Mouse (Mus musculus): ENCODE results near the gene Bicdl1. TPM values are rescaled to one million over a fixed set of nuclear protein-coding genes. Genes with fewer than 3 reads are reported as not detected.

The Bicdl1 gene
- 7.7 and 7.8 TPM in 2 replicates for polyA plus RNA-seq (2015; fragmentation: Nextera tagmentation; extraction: Ambion mirVana)

DNA sequence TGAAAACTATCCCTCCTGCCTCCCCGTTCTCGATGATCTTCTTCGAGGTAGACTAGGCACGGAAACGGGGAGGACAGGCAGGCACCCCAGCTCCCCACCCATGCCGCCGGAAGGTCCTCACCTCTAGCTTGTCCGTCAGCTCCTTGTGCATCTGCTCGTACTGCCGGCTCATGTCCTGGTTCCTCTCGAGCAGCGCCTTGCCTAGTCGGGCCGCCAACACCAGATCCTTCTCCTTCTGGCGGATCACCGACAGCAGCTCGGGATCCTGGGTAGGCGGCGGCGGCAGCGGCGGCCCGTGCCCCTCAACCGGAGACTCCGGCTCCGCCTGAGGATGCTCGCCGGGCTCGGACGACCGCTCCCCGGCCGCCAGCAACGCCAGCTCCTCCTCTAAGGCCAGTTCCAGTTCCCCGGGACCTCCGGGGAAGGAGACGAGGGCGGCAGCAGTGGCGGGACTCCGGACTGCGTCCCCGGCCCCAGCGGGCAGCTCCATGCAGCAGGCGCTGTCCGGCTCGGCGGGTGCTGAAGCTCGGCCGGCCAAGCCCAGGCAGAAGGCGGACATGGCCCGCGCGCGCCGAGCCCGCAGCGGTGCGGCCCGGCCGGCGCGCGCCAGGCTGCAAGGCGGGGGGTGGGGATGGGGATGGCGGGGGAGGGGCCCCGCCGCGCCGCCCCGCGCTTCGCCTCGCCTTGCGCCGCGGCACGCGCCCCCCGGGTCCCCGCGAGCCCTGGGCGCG, at the start of gene Bicdl1:
Bicdl1 (minus strand) TSS at position 621 of the 731 bp plus-strand sequence.
- Histone ChIP-seq H3K27ac (replicated peaks) (no peak within 1 kb of the TSS), H3K4me3 (peak within 1 kb of the TSS; percentile 69), H3K9me3 (no peaks in the 10 kb centered on the region), H3K27me3 (replicated peaks) (peaks cover 45% of the 10 kb centered on the region), H3K9ac (peak within 1 kb of the TSS; percentile 63), H3K36me3 (no peaks in the 10 kb centered on the region), H3K4me1 (peaks cover 15% of the 10 kb centered on the region), H3K4me2 (peak within 1 kb of the TSS; percentile 99)
- 1% methylated on average over 61 of the region's 83 CpGs for WGBS
- ATAC-seq (ENCODE audit: extremely low read depth, insufficient number of reproducible peaks, low FRiP score, low TSS enrichment) = 0 out of 2 replicates have a peak, but pooled peaks have one; percentile 48

DNA sequence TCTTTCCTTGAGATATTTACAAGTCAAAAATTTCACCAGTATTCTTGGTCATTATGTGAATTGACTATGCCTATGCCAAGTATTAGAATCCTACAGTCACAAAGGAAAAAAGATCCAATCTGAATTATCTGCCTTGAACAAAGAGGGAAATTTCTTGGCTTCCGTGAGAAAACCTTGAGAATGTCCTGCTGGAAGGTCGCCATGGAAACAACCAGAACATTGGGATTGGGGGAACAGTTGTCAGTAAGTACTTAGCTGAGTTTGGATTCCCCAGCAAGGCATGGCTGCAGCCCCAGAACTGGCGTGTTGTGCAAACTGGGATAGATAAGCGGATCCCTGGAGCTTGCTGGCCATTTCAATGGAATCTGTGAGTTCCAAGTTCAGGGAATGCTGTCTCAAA, 45.5 kb upstream of the Bicdl1 start:
- H3K4me3 ChIP-seq = no peak overlapping the region
- H3K4me1 ChIP-seq = 0 out of 2 replicates have a peak, but pooled peaks cover under 1% of the 10 kb centered on the region
- no peaks in the 10 kb centered on the region for H3K27me3 ChIP-seq (replicated peaks)
- H3K9me3 ChIP-seq = no peaks in the 10 kb centered on the region
- WGBS = 50% methylated on average over 4 of the region's 4 CpGs
- no peak overlapping the region for H3K27ac ChIP-seq (replicated peaks)
- no peak overlapping the region for H3K4me2 ChIP-seq
- no peak overlapping the region for H3K9ac ChIP-seq
- ATAC-seq (ENCODE audit: extremely low read depth, insufficient number of reproducible peaks, low FRiP score, low TSS enrichment) = no peak
- H3K36me3 ChIP-seq = no peaks in the 10 kb centered on the region

DNA sequence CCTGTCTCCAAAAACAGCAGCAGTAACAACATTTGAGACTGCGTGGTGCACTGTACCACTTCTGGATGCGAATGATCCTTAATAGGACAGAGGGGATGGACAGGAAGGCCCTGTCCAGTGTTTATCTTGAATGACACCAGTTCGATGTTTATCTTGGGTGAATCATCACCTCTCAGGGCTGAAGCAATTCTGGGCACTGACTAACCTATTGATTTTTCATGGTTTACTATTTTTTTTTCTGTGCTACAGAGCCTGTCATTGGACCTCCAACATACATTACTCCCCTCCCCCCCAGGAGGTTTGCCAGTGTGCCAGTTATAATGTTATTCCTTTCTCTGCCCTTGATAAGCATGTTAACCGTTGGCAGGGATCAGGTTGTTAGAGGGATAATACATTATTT, 43.9 kb upstream of the Bicdl1 start:
- 57% methylated on average over 4 of the region's 4 CpGs for WGBS
- no peak for ATAC-seq (ENCODE audit: extremely low read depth, insufficient number of reproducible peaks, low FRiP score, low TSS enrichment)

DNA sequence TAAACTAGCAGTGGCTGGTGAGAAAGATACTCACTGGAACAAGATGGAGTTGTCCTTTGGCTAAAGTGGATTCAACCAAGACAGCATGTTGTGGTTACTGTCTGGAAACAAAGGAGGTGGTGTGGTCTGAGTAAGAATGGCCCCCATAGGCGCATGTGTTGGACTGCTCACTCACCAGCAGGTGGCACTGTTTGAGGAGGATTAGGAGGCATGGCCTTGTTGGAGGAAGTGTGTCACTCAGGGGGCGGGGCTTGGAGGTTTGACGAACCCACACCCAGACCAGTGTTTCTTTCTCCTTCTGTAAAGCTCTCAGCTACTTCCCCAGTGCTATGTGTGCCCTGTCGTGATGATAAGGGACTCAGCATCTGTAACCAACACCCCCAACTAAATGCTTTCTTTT, 38.6 kb upstream of the Bicdl1 start:
- Histone ChIP-seq H3K9ac (no peak overlapping the region), H3K36me3 (no peaks in the 10 kb centered on the region), H3K9me3 (0 out of 2 replicates have a peak, but pooled peaks cover 4% of the 10 kb centered on the region), H3K27ac (replicated peaks) (no peak overlapping the region), H3K27me3 (replicated peaks) (no peaks in the 10 kb centered on the region), H3K4me3 (no peak overlapping the region), H3K4me1 (0 out of 2 replicates have a peak, but pooled peaks cover 2% of the 10 kb centered on the region), H3K4me2 (no peak overlapping the region)
- ATAC-seq (ENCODE audit: extremely low read depth, insufficient number of reproducible peaks, low FRiP score, low TSS enrichment) = no peak
- 81% methylated on average over 4 of the region's 4 CpGs for WGBS

More for the DNA sequence above, 43.9 kb upstream of the Bicdl1 start:
- no peaks in the 10 kb centered on the region for H3K36me3 ChIP-seq
- no peak overlapping the region for H3K4me3 ChIP-seq
- no peak overlapping the region for H3K9ac ChIP-seq
- no peaks in the 10 kb centered on the region for H3K9me3 ChIP-seq
- H3K4me1 ChIP-seq = 0 out of 2 replicates have a peak, but pooled peaks cover 2% of the 10 kb centered on the region
- H3K27me3 ChIP-seq (replicated peaks) = no peaks in the 10 kb centered on the region
- no peak overlapping the region for H3K4me2 ChIP-seq
- H3K27ac ChIP-seq (replicated peaks) = no peak overlapping the region

DNA sequence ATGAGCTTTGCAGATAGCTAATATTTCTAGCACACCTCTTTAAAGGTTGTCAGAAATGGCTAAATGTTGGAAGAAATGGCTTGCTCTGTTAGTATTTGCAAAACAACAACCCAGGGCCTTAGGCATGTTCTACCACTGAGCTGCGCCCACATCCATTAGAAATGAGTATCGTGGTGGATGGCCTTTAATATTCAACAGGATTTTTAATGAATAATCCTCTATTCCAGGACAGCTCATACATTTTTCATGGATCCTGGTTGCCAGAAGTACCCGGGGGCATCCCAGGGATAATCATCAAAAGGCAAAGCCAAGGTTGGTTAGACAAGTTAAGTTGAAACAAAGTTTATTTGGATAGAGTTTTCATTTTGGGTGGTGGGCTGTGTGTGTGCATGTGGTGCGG, 37.7 kb upstream of the Bicdl1 start:
- H3K27ac ChIP-seq (replicated peaks) = no peak overlapping the region
- H3K27me3 ChIP-seq (replicated peaks) = no peaks in the 10 kb centered on the region
- ATAC-seq (ENCODE audit: extremely low read depth, insufficient number of reproducible peaks, low FRiP score, low TSS enrichment) = no peak
- H3K4me3 ChIP-seq = no peak overlapping the region
- H3K4me2 ChIP-seq = no peak overlapping the region
- H3K36me3 ChIP-seq = no peaks in the 10 kb centered on the region
- WGBS = 83% methylated on average over 4 of the region's 4 CpGs
- H3K4me1 ChIP-seq = 0 out of 2 replicates have a peak, but pooled peaks cover 2% of the 10 kb centered on the region
- no peak overlapping the region for H3K9ac ChIP-seq
- 0 out of 2 replicates have a peak, but pooled peaks cover 4% of the 10 kb centered on the region for H3K9me3 ChIP-seq

DNA sequence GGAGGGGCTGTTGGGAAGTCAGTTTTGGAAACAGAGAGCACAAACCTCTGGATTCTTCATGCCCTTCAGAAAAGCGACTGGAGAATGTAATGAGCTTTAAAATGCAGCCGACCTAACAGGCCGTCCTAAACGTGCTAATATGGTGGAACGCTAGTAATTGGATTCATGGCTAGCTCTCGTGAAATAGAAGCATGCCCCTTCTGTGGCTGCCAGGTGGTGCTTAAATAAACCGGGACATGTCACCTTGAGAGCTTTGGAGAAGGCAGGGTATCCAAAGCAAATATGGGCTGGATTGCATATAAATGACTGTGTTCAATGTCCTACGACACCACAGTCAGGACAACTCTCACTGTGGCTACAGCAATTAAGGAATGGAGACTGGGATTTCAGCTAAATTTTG, 35.4 kb upstream of the Bicdl1 start:
- WGBS = 70% methylated on average over 8 of the region's 8 CpGs
- no peaks in the 10 kb centered on the region for H3K27me3 ChIP-seq (replicated peaks)
- H3K9ac ChIP-seq = no peak overlapping the region
- no peak overlapping the region for H3K27ac ChIP-seq (replicated peaks)
- H3K36me3 ChIP-seq = no peaks in the 10 kb centered on the region
- H3K4me2 ChIP-seq = no peak overlapping the region
- H3K4me1 ChIP-seq = 0 out of 2 replicates have a peak, but pooled peaks cover under 1% of the 10 kb centered on the region
- ATAC-seq (ENCODE audit: extremely low read depth, insufficient number of reproducible peaks, low FRiP score, low TSS enrichment) = no peak
- 0 out of 2 replicates have a peak, but pooled peaks cover 4% of the 10 kb centered on the region for H3K9me3 ChIP-seq
- H3K4me3 ChIP-seq = no peak overlapping the region

DNA sequence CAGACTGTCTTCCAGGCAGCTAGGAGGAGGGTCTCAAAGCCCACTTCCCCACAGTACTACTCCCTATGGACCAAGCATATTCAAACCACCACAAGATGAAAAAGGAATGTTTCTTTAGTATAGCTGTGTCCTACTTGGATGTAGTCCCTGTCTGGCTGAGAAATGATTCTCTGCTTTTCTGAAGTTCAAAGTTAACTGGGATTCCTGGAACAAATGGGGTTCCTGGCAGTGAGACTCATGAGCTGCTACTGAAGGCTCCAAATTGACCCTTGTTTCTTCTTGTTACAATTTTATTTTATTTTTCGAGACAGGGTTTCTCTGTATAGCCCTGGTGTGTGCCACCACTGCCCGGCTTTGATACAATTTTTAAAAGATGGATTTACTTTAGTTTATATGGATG, 32.6 kb upstream of the Bicdl1 start:
- WGBS = 70% methylated on average over 2 of the region's 2 CpGs
- no peaks in the 10 kb centered on the region for H3K36me3 ChIP-seq
- H3K9me3 ChIP-seq = no peaks in the 10 kb centered on the region
- no peak overlapping the region for H3K4me3 ChIP-seq
- no peak for ATAC-seq (ENCODE audit: extremely low read depth, insufficient number of reproducible peaks, low FRiP score, low TSS enrichment)
- H3K27ac ChIP-seq (replicated peaks) = no peak overlapping the region
- H3K9ac ChIP-seq = no peak overlapping the region
- 0 out of 2 replicates have a peak, but pooled peaks cover 4% of the 10 kb centered on the region for H3K27me3 ChIP-seq (replicated peaks)
- no peaks in the 10 kb centered on the region for H3K4me1 ChIP-seq
- no peak overlapping the region for H3K4me2 ChIP-seq

DNA sequence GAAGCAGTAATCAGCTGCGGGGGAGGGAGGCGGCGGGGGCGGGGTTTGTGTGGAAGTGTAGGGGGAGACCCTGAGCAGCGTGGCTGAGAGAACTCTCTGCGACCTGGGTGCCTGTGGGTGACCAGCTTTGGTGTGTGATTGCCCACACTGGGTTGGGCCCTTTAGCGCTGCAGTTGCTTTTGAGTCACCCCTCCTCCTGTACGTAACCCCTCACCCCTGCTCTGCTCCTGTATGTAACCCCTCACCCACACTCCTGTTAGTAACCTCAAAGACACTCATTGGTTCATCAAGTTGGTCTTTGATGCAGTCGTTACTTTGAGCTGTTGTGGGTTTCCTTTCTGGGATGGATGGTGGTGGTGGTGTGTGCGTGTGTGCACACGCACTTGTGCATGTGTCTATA, 29.5 kb upstream of the Bicdl1 start:
- Histone ChIP-seq H3K9ac (no peak overlapping the region), H3K4me1 (no peaks in the 10 kb centered on the region), H3K36me3 (no peaks in the 10 kb centered on the region), H3K27me3 (replicated peaks) (0 out of 2 replicates have a peak, but pooled peaks cover 4% of the 10 kb centered on the region), H3K27ac (replicated peaks) (no peak overlapping the region), H3K4me2 (no peak overlapping the region), H3K4me3 (no peak overlapping the region), H3K9me3 (no peaks in the 10 kb centered on the region; the same call in 1 of the 2 replicates)
- ATAC-seq (ENCODE audit: extremely low read depth, insufficient number of reproducible peaks, low FRiP score, low TSS enrichment) = no peak
- WGBS = 55% methylated on average over 11 of the region's 11 CpGs

DNA sequence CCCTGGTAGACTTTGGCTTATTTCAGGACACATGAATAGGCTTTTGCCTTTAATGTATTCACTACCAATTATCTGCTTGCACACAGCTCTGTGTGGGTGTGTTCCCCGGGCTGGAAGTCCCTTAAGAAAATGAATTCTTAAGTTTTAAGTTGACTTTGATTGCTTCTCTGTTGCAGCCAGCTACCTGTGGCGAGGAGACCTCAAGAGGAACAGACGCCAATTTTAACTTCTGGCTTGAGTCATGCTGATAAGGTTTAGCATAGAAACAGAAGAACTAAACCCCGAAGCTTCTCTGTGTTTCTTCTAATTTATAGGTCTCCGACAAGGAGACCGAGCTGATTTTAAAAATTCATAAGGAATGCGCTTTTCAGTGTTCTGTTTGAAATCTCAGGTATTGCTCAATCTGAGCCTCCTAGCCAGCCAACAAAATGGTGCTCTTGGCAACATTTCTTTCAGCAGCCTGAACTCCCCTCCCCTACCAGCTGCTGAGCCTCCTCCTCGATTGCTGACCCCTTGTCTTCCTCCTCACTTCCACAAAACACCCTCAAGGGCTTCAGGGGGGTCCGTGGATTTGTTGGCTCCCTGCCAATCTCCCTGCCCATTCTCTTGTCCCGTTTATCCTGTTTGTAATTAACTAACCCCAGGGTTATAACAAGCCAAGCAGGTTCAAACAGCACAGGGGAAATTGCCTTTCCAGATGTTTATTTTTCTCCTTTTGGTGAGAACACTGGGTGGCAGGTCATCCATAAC, 27.2 kb upstream of the Bicdl1 start:
- WGBS = 39% methylated on average over 10 of the region's 10 CpGs
- H3K27ac ChIP-seq (replicated peaks) = no peak overlapping the region
- H3K27me3 ChIP-seq (replicated peaks) = 0 out of 2 replicates have a peak, but pooled peaks cover 4% of the 10 kb centered on the region
- no peaks in the 10 kb centered on the region; the same call in 1 of the 2 replicates for H3K9me3 ChIP-seq
- H3K4me2 ChIP-seq = no peak overlapping the region
- no peaks in the 10 kb centered on the region for H3K4me1 ChIP-seq
- H3K36me3 ChIP-seq = no peaks in the 10 kb centered on the region
- no peak overlapping the region for H3K4me3 ChIP-seq
- ATAC-seq (ENCODE audit: extremely low read depth, insufficient number of reproducible peaks, low FRiP score, low TSS enrichment) = no peak
- H3K9ac ChIP-seq = no peak overlapping the region

DNA sequence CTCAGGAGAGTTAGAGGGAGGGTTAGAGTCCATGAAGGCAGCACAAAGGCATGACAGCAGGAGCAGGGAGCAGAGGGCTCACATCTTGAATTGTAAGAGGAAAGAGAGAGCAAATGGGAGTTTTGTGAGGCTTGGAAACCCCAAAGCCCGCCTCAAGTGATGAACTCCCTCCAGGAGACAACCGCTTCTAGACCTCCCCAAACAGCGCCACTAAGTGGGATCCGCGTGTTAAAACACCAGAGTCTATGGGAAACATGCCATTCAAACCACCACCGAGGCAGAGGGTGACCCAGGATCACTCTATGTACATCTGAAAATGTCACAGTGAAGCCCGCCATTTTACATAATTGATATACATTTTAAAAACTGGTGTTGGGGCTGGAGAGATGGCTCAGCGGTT, 26.1 kb upstream of the Bicdl1 start:
- ATAC-seq (ENCODE audit: extremely low read depth, insufficient number of reproducible peaks, low FRiP score, low TSS enrichment) = no peak
- 0 out of 2 replicates have a peak, but pooled peaks cover 4% of the 10 kb centered on the region for H3K27me3 ChIP-seq (replicated peaks)
- H3K4me2 ChIP-seq = no peak overlapping the region
- no peak overlapping the region for H3K27ac ChIP-seq (replicated peaks)
- no peak overlapping the region for H3K4me3 ChIP-seq
- H3K9me3 ChIP-seq = no peaks in the 10 kb centered on the region; the same call in 1 of the 2 replicates
- H3K9ac ChIP-seq = no peak overlapping the region
- no peaks in the 10 kb centered on the region for H3K4me1 ChIP-seq
- WGBS = 70% methylated on average over 8 of the region's 8 CpGs
- H3K36me3 ChIP-seq = no peaks in the 10 kb centered on the region

DNA sequence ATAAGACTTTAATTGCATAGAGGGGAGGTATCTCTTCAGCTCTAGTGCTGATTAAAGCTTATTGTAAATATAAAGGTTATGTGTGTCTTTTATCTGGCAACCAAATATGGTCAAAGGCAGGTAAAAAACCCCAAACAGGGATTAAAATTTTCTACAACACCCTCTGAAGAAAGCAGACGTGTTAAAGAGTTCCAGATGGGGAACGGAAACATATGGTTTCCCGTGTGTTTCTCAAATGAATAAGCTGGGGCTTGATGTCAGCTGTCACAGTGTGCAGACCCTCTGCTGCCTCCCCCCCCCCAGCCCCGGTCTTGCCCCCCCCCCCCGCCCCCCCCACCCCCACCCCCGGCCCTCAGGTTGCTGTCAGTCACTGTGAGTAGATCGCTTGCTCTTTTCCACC, 24.1 kb upstream of the Bicdl1 start:
- Histone ChIP-seq H3K9ac (no peak overlapping the region), H3K4me3 (no peak overlapping the region), H3K4me2 (no peak overlapping the region), H3K9me3 (peaks cover 1% of the 10 kb centered on the region; the same call in 1 of the 2 replicates), H3K4me1 (no peaks in the 10 kb centered on the region), H3K27ac (replicated peaks) (no peak overlapping the region), H3K36me3 (no peaks in the 10 kb centered on the region), H3K27me3 (replicated peaks) (no peaks in the 10 kb centered on the region)
- no peak for ATAC-seq (ENCODE audit: extremely low read depth, insufficient number of reproducible peaks, low FRiP score, low TSS enrichment)
- 49% methylated on average over 5 of the region's 7 CpGs for WGBS

Measured in heart, embryonic 13.5 days (tissue).